Mouse (Mus musculus) hindbrain, embryonic 14.5 days (tissue): ENCODE data around the gene Cdc42se2. TPM values are rescaled to one million over a fixed set of nuclear protein-coding genes. Genes with fewer than 3 reads are reported as not detected.

Source experiments
- ATAC-seq: fragments of 200-750 bp; cut with Nextera tagmentation; 2 replicates; pipeline ENCODE4 v1.8.0; 2017; ENCODE audit warnings: moderate number of reproducible peaks, mild to moderate bottlenecking, moderate TSS enrichment, moderate library complexity; ENCODE audit not compliant: low FRiP score
- DNase-seq: peaks from one replicate; pipeline ENCODE4 v3.0.0-alpha.2; 2015; ENCODE audit warnings: low spot score
- H3K27ac ChIP-seq: fragments of 300-500 bp; sonication (generic); 2 replicates; pipeline ENCODE4 v1.5.1; 2014; ENCODE audit warnings: mild to moderate bottlenecking, moderate library complexity
- H3K27me3 ChIP-seq: fragments of 300-500 bp; sonication (generic); 2 replicates; pipeline ENCODE4 v1.6.1; 2014; ENCODE audit warnings: mild to moderate bottlenecking, low read length, mixed read lengths; ENCODE audit not compliant: control insufficient read depth, insufficient read depth
- H3K36me3 ChIP-seq: fragments of 300-500 bp; sonication (generic); replicated peaks from 2 replicates; pipeline ENCODE4 v1.6.1; 2014; ENCODE audit not compliant: control insufficient read depth, insufficient read depth
- H3K4me1 ChIP-seq: fragments of 300-500 bp; sonication (generic); replicated peaks from 2 replicates; pipeline ENCODE4 v1.6.1; 2014; ENCODE audit warnings: antibody characterized with exemption, low read length, mixed read lengths; ENCODE audit not compliant: control insufficient read depth, insufficient read depth
- H3K4me2 ChIP-seq: fragments of 300-500 bp; sonication (generic); replicated peaks from 2 replicates; pipeline ENCODE4 v1.6.1; 2014; ENCODE audit warnings: mild to moderate bottlenecking, moderate library complexity
- H3K4me3 ChIP-seq: fragments of 300-500 bp; sonication (generic); replicated peaks from 2 replicates; pipeline ENCODE4 v1.5.1; 2014; ENCODE audit warnings: mild to moderate bottlenecking, low read length
- H3K9ac ChIP-seq: fragments of 300-500 bp; sonication (generic); 2 replicates; pipeline ENCODE4 v1.6.1; 2014
- H3K9me3 ChIP-seq: fragments of 300-500 bp; sonication (generic); 2 replicates; pipeline ENCODE4 v1.6.1; 2016; ENCODE audit warnings: low read length; ENCODE audit not compliant: control insufficient read depth
- WGBS: fragments of 180-500 bp; shearing (Covaris S2); extraction: QIAGEN DNeasy Blood & Tissue Kit; methylation state at CpG from one replicate; pipeline ENCODE4 v1.1.7; 2014; 5-methylcytosine and 5-hydroxymethylcytosine counted together
- polyA plus RNA-seq: library from polyadenylated mRNA; unstranded; fragments of >200 nt; fragmentation: Nextera tagmentation; extraction: Ambion mirVana; gene quantifications from 2 replicates; pipeline ENCODE4 v1.2.1, GENCODE M21; 2014

Gene Cdc42se2
- polyA plus RNA-seq, 1 experiment from 2014 or later: 147 TPM

- peaks cover 70% of the 10 kb centered on the region for H3K36me3 ChIP-seq
- DNase-seq (no peak), ATAC-seq (no peak)
- H3K4me3 ChIP-seq: no peak overlapping the region
- H3K9me3 ChIP-seq: no peaks in the 10 kb centered on the region
- H3K27me3 ChIP-seq: no peaks in the 10 kb centered on the region
- 88% methylated on average over 8 of the region's 8 CpGs for WGBS
- H3K4me1 ChIP-seq: no peaks in the 10 kb centered on the region
- no peak overlapping the region for H3K27ac ChIP-seq
- no peak overlapping the region for H3K4me2 ChIP-seq
- no peak overlapping the region for H3K9ac ChIP-seq
Measured at GRCm38 (mm10) chr11:54694291-54694690, 93.2 kb downstream of the Cdc42se2 start.

GRCm38 (mm10) chr11:54693696-54694095, 93.8 kb downstream of the Cdc42se2 start:
- WGBS: 96% methylated on average over 6 of the region's 6 CpGs
- H3K4me1 ChIP-seq: no peaks in the 10 kb centered on the region
- H3K9me3 ChIP-seq: no peaks in the 10 kb centered on the region
- no peak overlapping the region for H3K4me3 ChIP-seq
- no peak for ATAC-seq
- H3K27ac ChIP-seq: no peak overlapping the region
- H3K4me2 ChIP-seq: no peak overlapping the region
- DNase-seq: no peak
- peaks cover 70% of the 10 kb centered on the region for H3K36me3 ChIP-seq
- H3K9ac ChIP-seq: no peak overlapping the region
- H3K27me3 ChIP-seq: no peaks in the 10 kb centered on the region

- Histone ChIP-seq H3K4me3 (no peak overlapping the region), H3K9me3 (no peaks in the 10 kb centered on the region), H3K27ac (no peak overlapping the region), H3K9ac (no peak overlapping the region), H3K4me2 (no peak overlapping the region), H3K4me1 (no peaks in the 10 kb centered on the region), H3K27me3 (no peaks in the 10 kb centered on the region), H3K36me3 (peaks cover 70% of the 10 kb centered on the region)
- WGBS: 88% methylated on average over 4 of the region's 4 CpGs
- ATAC-seq (no peak), DNase-seq (no peak)
Measured at GRCm38 (mm10) chr11:54691179-54691578, 96.3 kb downstream of the Cdc42se2 start.

- Histone ChIP-seq H3K27me3 (no peaks in the 10 kb centered on the region), H3K9ac (no peak overlapping the region), H3K4me2 (no peak overlapping the region), H3K4me1 (no peaks in the 10 kb centered on the region), H3K36me3 (peaks cover 73% of the 10 kb centered on the region), H3K4me3 (no peak overlapping the region), H3K27ac (no peak overlapping the region), H3K9me3 (no peaks in the 10 kb centered on the region)
- WGBS: 87% methylated on average over 4 of the region's 4 CpGs
- DNase-seq (no peak), ATAC-seq (no peak)
Measured at GRCm38 (mm10) chr11:54690171-54690570, 97.3 kb downstream of the Cdc42se2 start.

- Histone ChIP-seq H3K4me3 (no peak overlapping the region), H3K36me3 (peaks cover 70% of the 10 kb centered on the region), H3K9me3 (no peaks in the 10 kb centered on the region), H3K9ac (no peak overlapping the region), H3K27ac (no peak overlapping the region), H3K27me3 (no peaks in the 10 kb centered on the region), H3K4me2 (no peak overlapping the region), H3K4me1 (no peaks in the 10 kb centered on the region)
- 77% methylated on average over 2 of the region's 2 CpGs for WGBS
- no peak for ATAC-seq
- no peak for DNase-seq
Measured at GRCm38 (mm10) chr11:54684831-54685230, 102.6 kb downstream of the Cdc42se2 start.

GRCm38 (mm10) chr11:54679141-54679540, 108.3 kb downstream of the Cdc42se2 start:
- no peak for DNase-seq
- Histone ChIP-seq H3K27me3 (no peaks in the 10 kb centered on the region), H3K9ac (no peak overlapping the region), H3K27ac (no peak overlapping the region), H3K4me3 (no peak overlapping the region), H3K4me2 (no peak overlapping the region), H3K9me3 (no peaks in the 10 kb centered on the region), H3K36me3 (peaks cover 61% of the 10 kb centered on the region), H3K4me1 (no peaks in the 10 kb centered on the region)
- WGBS: 98% methylated on average over 2 of the region's 2 CpGs
- no peak for ATAC-seq

GRCm38 (mm10) chr11:54675792-54676489, 111.5 kb downstream of the Cdc42se2 start:
- Histone ChIP-seq H3K4me1 (no peaks in the 10 kb centered on the region), H3K4me3 (no peak overlapping the region), H3K27me3 (no peaks in the 10 kb centered on the region), H3K9me3 (no peaks in the 10 kb centered on the region), H3K36me3 (peaks cover 42% of the 10 kb centered on the region), H3K9ac (no peak overlapping the region), H3K27ac (no peak overlapping the region), H3K4me2 (no peak overlapping the region)
- ATAC-seq (no peak), DNase-seq (no peak)
- WGBS: 98% methylated on average over 2 of the region's 2 CpGs

GRCm38 (mm10) chr11:54673575-54674298, 113.7 kb downstream of the Cdc42se2 start:
- DNase-seq (no peak), ATAC-seq (no peak)
- 77% methylated on average over 8 of the region's 8 CpGs for WGBS
- no peak overlapping the region for H3K4me2 ChIP-seq
- peaks cover 22% of the 10 kb centered on the region for H3K36me3 ChIP-seq
- no peaks in the 10 kb centered on the region for H3K27me3 ChIP-seq
- no peak overlapping the region for H3K27ac ChIP-seq
- H3K4me3 ChIP-seq: no peak overlapping the region
- H3K4me1 ChIP-seq: no peaks in the 10 kb centered on the region
- H3K9ac ChIP-seq: no peak overlapping the region
- H3K9me3 ChIP-seq: no peaks in the 10 kb centered on the region
